Mouse (Mus musculus): Measurements from ENCODE around the gene Syn1.

Syn1 gene

GRCm38 (mm10) chrX:20920844-20921364 is at the start of gene Syn1:
Gene Syn1, minus strand, starts transcription at chrX:20921004.
- DNase-seq (ENCODE audit: low spot score), result peak; percentile 11

DNA sequence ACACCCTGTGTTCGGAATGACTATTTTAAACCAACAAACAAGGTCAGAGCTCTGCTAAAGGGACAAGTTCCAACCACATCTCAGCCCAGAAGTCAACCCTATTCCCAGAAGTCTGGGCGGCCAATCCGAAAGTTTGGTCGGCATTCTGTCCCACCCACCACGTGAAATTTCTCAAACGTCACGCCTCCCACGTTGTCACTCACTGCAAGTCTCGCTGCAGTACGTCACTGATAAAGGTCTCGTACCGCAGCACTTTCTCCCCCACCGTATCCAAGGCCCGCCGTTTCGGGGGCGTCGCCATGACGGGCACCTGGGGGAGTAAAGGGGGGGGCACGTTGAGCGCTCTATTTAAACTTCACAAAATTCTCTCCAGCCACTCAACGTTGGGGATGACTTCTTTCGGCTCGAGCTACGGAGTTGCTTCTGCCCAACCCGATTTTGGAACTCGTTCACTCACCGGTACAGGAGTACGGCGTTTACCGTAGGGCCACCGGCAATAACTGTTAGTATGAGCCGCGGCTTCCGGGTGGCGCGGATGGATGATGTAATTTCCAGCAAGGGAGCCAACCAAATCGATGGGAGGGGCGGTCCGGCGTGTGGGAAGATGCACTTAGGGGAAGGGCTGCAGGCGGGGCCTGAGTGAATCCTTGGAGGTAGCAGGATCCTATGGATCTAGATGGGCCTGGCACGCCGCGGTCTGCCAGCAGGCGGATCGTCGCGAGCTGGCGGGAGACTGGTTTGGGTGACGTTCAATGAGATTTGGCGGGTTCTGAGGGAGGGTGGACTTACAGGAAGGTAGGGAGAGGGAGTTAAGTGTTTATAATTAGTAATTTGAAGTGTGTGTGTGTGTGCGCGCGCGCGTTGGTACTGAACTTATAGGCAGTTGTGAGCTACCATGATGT is 40.9 kb upstream of the Syn1 start, which contains the start of gene Uxt:
Gene Uxt, minus strand, starts transcription at position 541 of the 902 bp plus-strand sequence.
- DNase-seq (ENCODE audit: low spot score), result peak; percentile 83

DNA sequence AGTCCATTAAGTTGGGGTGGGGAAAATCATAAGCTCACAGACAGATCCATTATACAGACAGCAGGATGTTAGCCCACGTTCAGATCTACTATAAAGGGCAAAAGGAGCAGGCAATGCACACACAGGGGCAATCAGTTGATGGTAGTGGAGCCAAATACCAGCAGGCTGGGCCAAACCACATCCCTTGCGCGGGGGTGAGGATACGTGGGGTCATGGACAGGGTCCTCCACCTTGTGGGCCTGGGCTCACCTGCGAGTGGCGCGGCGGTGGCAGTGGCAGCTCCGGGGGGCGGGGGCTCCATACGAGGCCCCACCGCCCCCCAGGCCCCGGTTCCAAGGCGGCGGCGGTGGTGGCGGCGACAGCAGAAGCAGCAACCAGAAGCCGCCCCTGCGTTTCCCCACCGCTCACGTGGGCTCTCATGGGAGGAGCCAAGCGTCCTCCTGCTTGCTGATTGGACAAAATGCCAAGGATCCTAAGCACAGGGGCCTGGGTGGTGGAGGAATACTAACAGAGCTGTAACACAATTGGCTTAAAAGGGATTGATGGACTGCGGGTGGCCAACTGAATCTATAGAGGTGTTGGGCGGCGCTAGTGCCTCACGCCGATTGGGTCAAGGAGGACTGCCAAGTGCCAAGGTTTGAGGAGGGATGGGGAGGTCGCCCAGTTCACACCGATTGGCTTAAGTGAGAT is 29.5 kb upstream of the Syn1 start, which contains the start of gene Elk1:
Gene Elk1, minus strand, starts transcription at position 418 of the 690 bp plus-strand sequence.
- peak; percentile 78 for DNase-seq (ENCODE audit: low spot score)

DNA sequence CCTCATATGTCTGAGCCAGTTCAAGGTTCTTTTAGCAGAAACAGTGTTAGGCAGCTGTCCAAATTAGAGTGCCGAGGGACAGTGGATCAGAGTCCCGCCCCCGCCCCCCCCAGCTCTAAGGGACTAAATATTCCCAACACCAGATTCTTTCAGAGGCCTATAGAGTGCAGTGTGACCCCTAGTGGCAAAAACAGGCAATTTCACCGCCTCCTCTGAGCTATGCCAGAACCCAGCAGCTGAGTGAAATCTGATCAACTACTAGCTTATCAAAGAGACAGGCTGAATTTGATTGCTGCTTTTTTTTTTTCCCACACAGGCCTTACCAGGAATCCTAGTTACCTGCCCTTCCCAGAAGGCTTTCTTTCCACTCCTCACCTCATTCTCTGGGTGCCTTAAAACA is 25.3 kb upstream of the Syn1 start:
- peak; percentile 38 for DNase-seq (ENCODE audit: low spot score)

DNA sequence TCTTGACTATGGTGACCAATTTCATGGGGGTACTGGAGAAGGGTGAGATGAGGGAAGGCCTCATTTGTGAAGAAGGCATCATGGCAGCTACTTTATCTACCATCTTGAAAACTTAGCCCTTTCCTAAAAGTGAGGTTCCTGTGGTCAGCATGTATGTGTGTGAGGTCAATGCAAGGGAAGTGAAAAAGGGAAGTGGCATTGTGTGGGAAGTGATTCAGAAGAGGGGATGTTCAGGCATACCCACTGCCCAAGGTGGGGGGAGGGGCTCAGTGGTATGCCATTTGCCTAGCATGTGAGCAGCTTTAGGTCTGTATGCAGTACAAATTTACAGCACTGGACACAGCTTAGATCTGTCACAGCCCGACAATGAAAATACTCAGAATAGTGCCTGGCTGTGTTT is 11.2 kb upstream of the Syn1 start:
- DNase-seq (ENCODE audit: low spot score), result no peak

DNA sequence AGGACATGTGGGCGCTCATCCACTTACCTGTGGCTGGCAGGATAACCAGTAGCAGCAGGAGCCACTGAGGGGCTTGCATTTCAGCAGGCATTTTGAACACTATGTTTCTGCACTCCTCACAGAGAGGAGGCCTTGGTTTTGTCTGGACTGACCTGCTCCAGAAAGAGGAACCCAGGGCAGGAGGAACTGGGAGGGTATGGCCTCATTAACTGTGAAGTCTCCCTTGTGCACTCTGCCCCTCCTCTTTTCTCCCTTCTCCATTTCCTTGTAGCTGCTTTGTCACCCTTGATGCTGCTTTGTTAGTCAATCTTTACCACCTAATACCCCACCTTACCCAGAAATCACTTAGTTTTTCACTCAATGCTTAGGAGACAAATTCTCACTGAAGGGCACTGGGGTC is 10.6 kb upstream of the Syn1 start, which contains the start of gene Cfp:
Gene Cfp, minus strand, starts transcription at position 192 of the 400 bp plus-strand sequence.
- DNase-seq (ENCODE audit: low spot score), result no peak

- no peak for DNase-seq (ENCODE audit: low spot score)
Measured at GRCm38 (mm10) chrX:20929859-20930258, 9.1 kb upstream of the Syn1 start.

- no peak for DNase-seq (ENCODE audit: low spot score)
Measured at GRCm38 (mm10) chrX:20924976-20925375, 4.2 kb upstream of the Syn1 start.

DNA sequence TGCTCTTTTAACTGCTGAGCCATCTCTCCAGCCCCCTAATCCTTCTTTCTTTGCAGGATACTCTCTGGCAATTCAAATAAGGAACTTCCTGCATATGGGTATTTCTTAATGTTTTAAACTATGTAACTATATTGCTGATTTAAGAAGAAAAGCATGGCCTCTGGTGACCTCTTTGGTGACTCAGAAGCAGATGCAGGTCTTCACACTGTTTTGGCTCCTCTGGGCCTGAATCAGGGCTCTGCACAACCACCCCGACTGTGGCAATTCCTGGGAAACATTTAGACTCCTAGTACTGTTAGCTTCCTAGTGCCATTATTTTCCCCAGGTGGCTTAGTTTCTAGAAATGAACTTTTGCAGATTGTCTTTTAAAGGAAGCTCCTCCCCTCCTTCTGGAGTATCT is 2.7 kb upstream of the Syn1 start:
- no peak for DNase-seq (ENCODE audit: low spot score)

GRCm38 (mm10) chrX:20921366-20921765 is 562 bp upstream of the Syn1 start:
- no peak for DNase-seq (ENCODE audit: low spot score)

DNA sequence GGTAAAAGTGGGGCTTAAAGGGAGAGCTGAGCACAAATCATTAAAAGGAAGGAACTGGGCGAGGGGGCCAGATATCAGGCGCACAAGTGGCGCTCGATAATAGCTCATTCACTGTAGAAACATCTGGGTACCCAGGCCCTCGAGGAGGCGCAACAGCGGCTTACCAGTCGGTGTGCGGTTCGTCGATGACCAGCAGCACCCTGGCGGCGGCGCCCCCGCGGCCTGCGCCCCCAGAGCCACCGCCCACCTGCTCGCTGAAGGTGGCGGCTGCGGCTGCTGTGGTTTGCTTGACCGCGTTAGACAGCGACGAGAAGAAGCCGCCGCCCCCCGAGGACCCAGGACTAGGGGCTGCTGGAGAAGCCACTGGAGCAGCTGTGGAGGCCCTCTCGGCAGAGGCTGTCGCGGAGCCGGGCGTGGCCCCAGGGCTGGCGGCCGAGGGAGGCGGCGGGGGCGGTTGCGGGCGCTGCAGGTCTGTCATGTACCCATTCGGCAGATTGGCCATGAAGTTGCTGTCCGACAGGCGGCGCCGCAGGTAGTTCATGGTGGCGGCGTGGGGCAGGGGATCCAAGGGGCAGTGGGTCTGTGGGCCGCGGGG is 458 bp downstream of the Syn1 start:
- no peak for DNase-seq (ENCODE audit: low spot score)

GRCm38 (mm10) chrX:20915075-20915474 is 5.7 kb downstream of the Syn1 start:
- no peak for DNase-seq (ENCODE audit: low spot score)

DNA sequence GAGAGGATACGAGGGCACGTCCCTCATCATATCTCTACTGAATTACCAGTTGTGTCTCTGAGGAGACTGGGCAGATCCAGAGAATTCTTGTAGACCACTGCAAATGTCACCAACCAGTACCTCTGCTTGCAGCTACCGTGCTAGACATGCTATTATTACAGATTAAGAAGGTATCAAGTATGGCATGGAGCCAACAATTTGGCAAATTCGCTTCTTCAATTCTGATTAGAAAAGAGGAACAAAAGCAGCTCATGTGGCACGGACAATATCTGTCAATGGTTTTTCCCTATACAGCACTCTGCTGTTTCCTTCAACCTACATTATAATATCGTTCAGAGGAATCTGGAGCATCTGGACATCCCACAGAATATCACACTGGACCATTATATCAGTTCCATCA is 7.1 kb downstream of the Syn1 start:
- DNase-seq (ENCODE audit: low spot score), result no peak

GRCm38 (mm10) chrX:20910074-20910473 is 10.7 kb downstream of the Syn1 start:
- DNase-seq (ENCODE audit: low spot score), result peak; percentile 29

GRCm38 (mm10) chrX:20875241-20875640 is 45.6 kb downstream of the Syn1 start:
- DNase-seq (ENCODE audit: low spot score), result no peak

DNA sequence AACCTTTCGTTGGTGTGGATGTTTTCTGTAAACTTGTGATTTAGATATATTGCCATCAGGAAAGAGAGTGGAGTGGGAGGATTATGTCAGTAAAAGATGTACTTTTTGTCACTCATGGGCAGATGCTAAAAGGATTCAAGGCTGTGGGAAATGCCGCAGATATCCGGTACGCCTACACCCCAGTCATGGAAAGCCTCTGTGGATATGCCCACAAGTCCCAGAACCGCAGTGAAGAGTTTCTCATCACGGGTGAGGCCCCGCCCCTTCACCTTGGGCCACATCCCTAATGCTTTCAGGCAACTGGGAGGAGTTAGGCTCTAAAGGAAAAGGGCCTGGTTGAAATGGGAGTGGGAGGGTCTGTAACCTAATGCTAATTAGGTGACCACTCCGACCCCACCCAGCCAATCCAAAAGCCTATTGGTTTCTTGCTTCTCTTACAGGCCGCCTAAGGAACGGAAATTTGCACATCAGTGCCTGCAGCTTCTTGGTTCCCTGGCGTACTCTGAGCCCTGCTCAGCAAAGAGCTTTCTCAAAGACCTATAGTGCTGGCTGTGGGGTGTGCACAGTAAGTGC is 47.8 kb downstream of the Syn1 start:
- DNase-seq (ENCODE audit: low spot score), result no peak

GRCm38 (mm10) chrX:20869962-20870513 is 50.8 kb downstream of the Syn1 start, which contains the start of gene Timp1:
Gene Timp1, plus strand, starts transcription at chrX:20870166.
- DNase-seq (ENCODE audit: low spot score), result no peak

DNA sequence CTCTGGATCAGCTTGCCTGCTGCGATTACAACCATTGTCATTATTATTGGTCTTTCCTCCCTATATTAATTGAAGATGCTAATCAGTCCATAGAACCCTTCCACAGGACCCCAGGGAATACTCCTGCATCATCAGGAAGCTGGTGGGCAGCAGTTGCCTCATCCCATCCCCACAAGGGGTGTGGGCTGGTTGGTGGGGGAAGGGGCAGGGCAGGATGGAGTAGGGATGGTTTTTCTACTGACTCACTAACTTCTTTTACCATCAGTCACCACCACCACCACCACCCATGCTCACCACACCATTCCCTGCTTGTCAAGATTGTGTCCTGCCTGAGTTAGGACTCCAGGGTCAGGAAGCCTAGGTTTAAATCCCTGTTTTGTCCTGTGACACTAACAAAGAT is 51.6 kb downstream of the Syn1 start:
- no peak for DNase-seq (ENCODE audit: low spot score)

DNA sequence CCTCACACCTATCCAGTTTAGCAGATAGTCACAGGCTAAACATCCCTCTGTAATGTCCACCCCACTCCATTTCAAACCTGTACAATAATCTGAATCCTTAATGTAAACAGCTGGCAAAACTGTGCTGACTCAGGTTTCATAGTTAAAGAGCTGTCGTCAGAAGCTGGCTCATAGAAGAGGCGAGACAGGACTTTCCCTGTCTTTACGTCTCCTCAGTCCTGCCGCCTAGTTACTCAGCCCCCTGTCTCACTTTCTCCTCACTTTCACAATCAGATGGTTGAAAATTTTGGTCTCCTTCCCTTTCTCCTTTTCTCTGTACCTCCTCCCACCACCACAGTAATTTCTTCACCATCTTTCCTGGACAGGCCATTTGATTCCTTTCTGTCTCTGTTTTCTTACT is 52.7 kb downstream of the Syn1 start:
- no peak for DNase-seq (ENCODE audit: low spot score)

DNA sequence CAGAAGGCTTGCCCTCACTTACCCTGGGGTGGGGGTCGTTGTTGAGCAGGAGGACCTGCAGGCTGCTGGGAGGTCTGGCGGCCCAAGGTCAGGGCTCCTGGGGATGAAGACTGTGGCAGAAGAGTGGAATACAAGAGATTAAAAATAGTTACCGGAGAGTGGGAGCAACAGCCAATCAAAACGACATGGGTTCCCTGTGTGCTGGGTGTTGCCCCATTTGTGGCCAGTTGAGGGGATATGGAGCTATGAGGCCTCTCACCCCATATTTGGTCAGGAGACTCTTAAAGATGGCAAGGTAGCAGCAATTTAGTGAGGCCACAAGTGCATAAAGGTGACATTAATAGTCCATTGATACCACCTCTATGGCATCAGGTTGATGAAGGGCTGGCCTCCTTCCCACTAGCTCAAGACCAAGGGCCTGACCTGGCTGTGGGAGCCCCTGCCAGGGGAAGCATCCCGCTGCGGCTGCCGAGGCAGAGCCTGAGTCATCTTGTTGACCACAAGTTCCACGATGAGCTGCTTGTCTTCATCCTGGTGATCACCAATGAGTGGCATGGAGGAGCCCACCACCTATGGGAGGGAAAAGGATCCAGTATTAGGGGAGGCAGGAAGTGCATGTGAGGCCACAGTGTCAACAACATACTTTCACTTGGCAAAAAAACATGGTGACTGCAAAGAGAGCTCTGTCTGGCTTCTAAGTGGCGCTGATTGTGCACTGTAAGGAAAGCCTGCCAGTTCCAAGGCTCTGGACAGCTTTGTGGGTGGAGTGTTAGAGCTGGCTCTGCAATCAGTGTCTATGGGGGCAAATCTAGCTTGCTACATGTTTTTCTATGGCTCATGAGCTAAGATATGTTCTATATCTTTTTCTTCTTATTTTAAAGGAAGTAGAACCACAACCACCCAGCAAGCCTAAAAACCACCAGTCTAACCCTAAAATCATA is 57.4 kb downstream of the Syn1 start:
- no peak for DNase-seq (ENCODE audit: low spot score)

Measured in c-Kit-positive CD71-positive TER-119-positive erythroid progenitor cells, embryonic 14.5 days (primary cell).